In genomic region chr19:24688327-24688726, GRCm38 (mm10) we compare ENCODE assay signal across 22 mouse cellular contexts. TPM values are rescaled to one million over a fixed set of nuclear protein-coding genes. Genes with fewer than 3 reads are reported as not detected.
A peak's percentile ranks its signal among the peaks of the same experiment; 100 is the strongest.
DNase-seq lines count a peak whose midpoint lies in the region; ATAC-seq and TF ChIP-seq lines count a peak whose summit lies in the region.
"Had no signal": no experiment of that assay in that cellular context is flagged by ENCODE, and none has a peak within 500 bp of the region (broad histone marks: within the 10 kb centered on the region; RNA-seq: fewer than 3 reads in every experiment).

No protein-coding gene starts in this region.

- no peak for TF ChIP-seq POLR2A in CH12.LX (IDR thresholded peaks at IDR 0.05; ENCODE audit: low read depth, low read length)

- no peaks in the 10 kb centered on the region for H3K4me1 ChIP-seq in midbrain, embryonic 11.5 days (ENCODE audit: control insufficient read depth, insufficient read depth, low read length)
- no peaks in the 10 kb centered on the region for H3K4me1 ChIP-seq in midbrain, postnatal 0 days (ENCODE audit: insufficient read depth, low read length)
- peaks cover 9 to 43% of the 10 kb centered on the region in 2 experiments for H3K4me1 ChIP-seq in CH12.LX (ENCODE audit: control insufficient read depth in 1 of 2, insufficient read depth in 2 of 2)

- no peaks in the 10 kb centered on the region for H3K36me3 ChIP-seq in midbrain, embryonic 11.5 days (ENCODE audit: control insufficient read depth, insufficient read depth, low read length)
- no peaks in the 10 kb centered on the region for H3K36me3 ChIP-seq in midbrain, postnatal 0 days (ENCODE audit: insufficient read depth, low read length)
- no peaks in the 10 kb centered on the region for H3K36me3 ChIP-seq in CH12.LX (replicated peaks in 1 of 2; ENCODE audit: control insufficient read depth in 1 of 2, insufficient read depth in 1 of 2, low read length in 1 of 2)
- H3K36me3 ChIP-seq: G1E had no signal

- ATAC-seq in midbrain, embryonic 11.5 days (ENCODE audit: low FRiP score) = no peak
- ATAC-seq in midbrain, postnatal 0 days (ENCODE audit: low FRiP score) = no peak
- ATAC-seq in megakaryocyte, adult 5-6 weeks (ENCODE audit: poor library complexity, severe bottlenecking) = no peak
- ATAC-seq: activated CD4-positive, CD25-positive, alpha-beta regulatory T cell, adult 4 months; CD4-positive, CD25-positive, alpha-beta regulatory T cell, adult 4 months; Patski had no signal

- no peaks in the 10 kb centered on the region for H3K79me2 ChIP-seq in CH12.LX (replicated peaks; ENCODE audit: control insufficient read depth, extremely low read depth, insufficient read depth, poor library complexity, severe bottlenecking)

- H3K4me2 ChIP-seq in midbrain, embryonic 11.5 days = no peak overlapping the region
- H3K4me2 ChIP-seq in midbrain, postnatal 0 days (ENCODE audit: low read depth, low read length, poor library complexity, severe bottlenecking) = no peak overlapping the region
- no peak overlapping the region for H3K4me2 ChIP-seq in CH12.LX (ENCODE audit: insufficient read depth, low read depth, poor library complexity, severe bottlenecking)

- H3K27me3 ChIP-seq in midbrain, embryonic 11.5 days (ENCODE audit: control insufficient read depth, insufficient read depth, low read length) = no peaks in the 10 kb centered on the region
- H3K27me3 ChIP-seq in midbrain, postnatal 0 days (ENCODE audit: insufficient read depth, low read length) = no peaks in the 10 kb centered on the region
- no peaks in the 10 kb centered on the region for H3K27me3 ChIP-seq in CH12.LX (replicated peaks)
- H3K27me3 ChIP-seq: Patski had no signal

- TF ChIP-seq RAD21 in CH12.LX (IDR thresholded peaks at IDR 0.05; ENCODE audit: low read depth, low read length) = no peak

- TF ChIP-seq EP300 in CH12.LX (IDR thresholded peaks at IDR 0.05; ENCODE audit: low read length) = no peak

- whole genome bisulfite sequencing in midbrain, embryonic 11.5 days = 83% methylated on average over 6 of the region's 6 CpGs
- 79% methylated on average over 6 of the region's 6 CpGs for WGBS in midbrain, postnatal 0 days

- peak; percentile 11 for DNase-seq in heart, adult 11 months
- DNase-seq in heart, adult 18-20 months = no peak
- peak; percentile 53 for DNase-seq in midbrain, embryonic 11.5 days (ENCODE audit: low spot score, missing footprints)
- no peak for DNase-seq in midbrain, postnatal 0 days (ENCODE audit: low spot score)
- peak; percentile 51 for DNase-seq in CH12.LX (ENCODE audit: extremely low read depth)
- DNase-seq: adrenal gland, adult 2 months; adrenal gland, adult 8-10 months; adrenal gland, postnatal 10 days; adrenal gland, postnatal 14 days; adrenal gland, postnatal 25 days; adrenal gland, postnatal 36 days; B cell, adult 2 months; cerebellum, adult 11 months; cerebellum, adult 11-12 months; cerebellum, adult 18-20 months; cerebellum, adult 2 months had no signal

- no peaks in the 10 kb centered on the region for H3K9me3 ChIP-seq in midbrain, embryonic 11.5 days (ENCODE audit: control insufficient read depth, low read length)
- H3K9me3 ChIP-seq in midbrain, postnatal 0 days (ENCODE audit: low read length) = no peaks in the 10 kb centered on the region
- no peaks in the 10 kb centered on the region for H3K9me3 ChIP-seq in CH12.LX (replicated peaks; ENCODE audit: low read length)
- H3K9me3 ChIP-seq: G1E had no signal

- H3K27ac ChIP-seq in midbrain, embryonic 11.5 days (ENCODE audit: low read depth, low read length) = no peak overlapping the region
- no peak overlapping the region for H3K27ac ChIP-seq in midbrain, postnatal 0 days (ENCODE audit: low read depth, low read length)
- H3K27ac ChIP-seq in CH12.LX (ENCODE audit: insufficient read depth, low read depth) = no peak overlapping the region

- in situ Hi-C loops in CH12.LX (cut with MboI; ENCODE audit: low pct_ligation_motif_present, low pct_unique_long_range_greater_than_20kb, low sequenced_read_pairs) = no loop called here

- no peak for TF ChIP-seq CTCF in midbrain, postnatal 0 days (IDR thresholded peaks at IDR 0.05)
- TF ChIP-seq CTCF in CH12.LX (conservative IDR thresholded peaks at IDR 0.05 in 1 of 2, IDR thresholded peaks at IDR 0.05 in 1 of 2; ENCODE audit: low read depth in 2 of 2, low read length in 2 of 2) = no peak

- H3K4me3 ChIP-seq in midbrain, embryonic 11.5 days (ENCODE audit: low read depth, low read length) = no peak overlapping the region
- no peak overlapping the region for H3K4me3 ChIP-seq in midbrain, postnatal 0 days (ENCODE audit: low read depth, low read length)
- no peak overlapping the region for H3K4me3 ChIP-seq in CH12.LX (replicated peaks in 1 of 3; ENCODE audit: low read depth in 2 of 3, low read length in 2 of 3, poor library complexity in 1 of 3)

- no peak overlapping the region for H3K9ac ChIP-seq in midbrain, embryonic 11.5 days (ENCODE audit: low read length)
- no peak overlapping the region for H3K9ac ChIP-seq in midbrain, postnatal 0 days (replicated peaks; ENCODE audit: low read length, poor library complexity, severe bottlenecking)
- no peak overlapping the region for H3K9ac ChIP-seq in CH12.LX (ENCODE audit: insufficient read depth, low read depth)

- dilution Hi-C loops in CH12.LX (cut with MboI; ENCODE audit: extremely low pct_ligation_motif_present, extremely low pct_unique_long_range_greater_than_20kb, low sequenced_read_pairs) = no loop called here

TF ChIP-seq in CH12.LX, 34 proteins besides CTCF, POLR2A, EP300 and RAD21:
- TF ChIP-seq MXI1 (IDR thresholded peaks at IDR 0.05; ENCODE audit: low read depth, low read length) (no peak), POLR2AphosphoS2 (IDR thresholded peaks at IDR 0.05; ENCODE audit: low read depth, low read length) (no peak), USF1 (IDR thresholded peaks at IDR 0.05; ENCODE audit: low read depth, low read length) (no peak), ZC3H11A (IDR thresholded peaks at IDR 0.05; ENCODE audit: low read depth, low read length) (no peak), ZNF384 (IDR thresholded peaks at IDR 0.05; ENCODE audit: low read depth, low read length) (no peak), ETS1 (conservative IDR thresholded peaks at IDR 0.05; ENCODE audit: low read depth, low read length) (no peak; the same call in 1 of the 2 replicates), MAZ (IDR thresholded peaks at IDR 0.05; ENCODE audit: low read depth, low read length) (no peak), ELF1 (IDR thresholded peaks at IDR 0.05; ENCODE audit: low read depth, low read length) (no peak), TCF12 (IDR thresholded peaks at IDR 0.05; ENCODE audit: low read depth, low read length) (no peak), JUN (IDR thresholded peaks at IDR 0.05; ENCODE audit: insufficient read depth, low read depth, low read length) (no peak), GABPA (IDR thresholded peaks at IDR 0.05; ENCODE audit: insufficient replicate concordance, low read depth, low read length) (no peak), NRF1 (IDR thresholded peaks at IDR 0.05; ENCODE audit: low read depth, low read length) (no peak), TBP (conservative IDR thresholded peaks at IDR 0.05; ENCODE audit: low read depth, low read length) (no peak)

RNA-seq across cellular contexts. Expression of gene Tmem252, which starts 14.5 kb away (rescaled TPM):
- total RNA-seq in heart, adult 18-20 months (2021) = under 1 TPM; 0.12 to 0.28 TPM
- polyA plus RNA-seq in midbrain, embryonic 11.5 days (2014; fragmentation: Nextera tagmentation; extraction: Ambion mirVana) = 0.29 and 0.58 TPM in 2 replicates
- total RNA-seq in midbrain, postnatal 0 days (2014; rRNA removed) = 0.90 and 1.2 TPM in 2 replicates
- polyA plus RNA-seq in midbrain, postnatal 0 days (2015; fragmentation: Nextera tagmentation; extraction: Ambion mirVana) = 0.82 and 0.90 TPM in 2 replicates
- not detected in 2 replicates for total RNA-seq in CH12.LX (2012; rRNA removed)
- not detected in 2 replicates for total RNA-seq in CH12.LX (2014; rRNA removed)
- polyA plus RNA-seq in CH12.LX (2012; ENCODE audit: insufficient read length, low read depth) = not detected in 2 replicates
- total RNA-seq in megakaryocyte, adult 5-6 weeks (2015) = not detected in 2 replicates
- total RNA-seq in megakaryocyte, adult 5-6 weeks (2017) = not detected in 2 replicates
- total RNA-seq: MEL had no signal
- polyA plus RNA-seq: activated CD4-positive, CD25-positive, alpha-beta regulatory T cell, adult 4 months; CD4-positive, CD25-positive, alpha-beta regulatory T cell, adult 4 months; G1E had no signal

Comparison
In these comparisons a context has a peak if more than half of its experiments do, and no peak if none do; other contexts are left out.
1. DNase-seq: peak in heart, adult 11 months (single experiment), midbrain, embryonic 11.5 days (single experiment) and CH12.LX (single experiment); none in heart, adult 18-20 months (0 of 2) and midbrain, postnatal 0 days (single experiment).